16 mouse cellular contexts compared by ENCODE assay signal in genomic region chr15:84166818-84167217, GRCm38 (mm10). TPM values are rescaled to one million over a fixed set of nuclear protein-coding genes. Genes with fewer than 3 reads are reported as not detected.
DNase-seq lines count a peak whose midpoint lies in the region; ATAC-seq and TF ChIP-seq lines count a peak whose summit lies in the region.
"Had no signal": no experiment of that assay in that cellular context is flagged by ENCODE, and none has a peak within 500 bp of the region (broad histone marks: within the 10 kb centered on the region; RNA-seq: fewer than 3 reads in every experiment).

No protein-coding gene starts in this region.

- H3K4me3 ChIP-seq in forebrain, embryonic 12.5 days (replicated peaks), result no peak overlapping the region
- no peak overlapping the region for H3K4me3 ChIP-seq in forebrain, postnatal 0 days (ENCODE audit: low read depth, low read length)
- no peak overlapping the region for H3K4me3 ChIP-seq in midbrain, embryonic 16.5 days (ENCODE audit: low read depth, low read length)

- peaks cover 24% of the 10 kb centered on the region for H3K4me1 ChIP-seq in forebrain, embryonic 12.5 days
- peaks cover 12% of the 10 kb centered on the region for H3K4me1 ChIP-seq in forebrain, postnatal 0 days (ENCODE audit: insufficient read depth)
- peaks cover 24% of the 10 kb centered on the region for H3K4me1 ChIP-seq in midbrain, embryonic 16.5 days (ENCODE audit: control insufficient read depth, insufficient read depth, low read length)

- TF ChIP-seq CTCF in forebrain, postnatal 0 days (IDR thresholded peaks at IDR 0.05; ENCODE audit: low read depth), result no peak

- H3K27me3 ChIP-seq in forebrain, embryonic 12.5 days, result peaks cover 21% of the 10 kb centered on the region
- no peaks in the 10 kb centered on the region for H3K27me3 ChIP-seq in forebrain, postnatal 0 days (ENCODE audit: insufficient read depth, low read length)
- no peaks in the 10 kb centered on the region for H3K27me3 ChIP-seq in midbrain, embryonic 16.5 days (ENCODE audit: control insufficient read depth, insufficient read depth, low read depth, low read length)

- no peaks in the 10 kb centered on the region for H3K9me3 ChIP-seq in forebrain, embryonic 12.5 days
- H3K9me3 ChIP-seq in forebrain, postnatal 0 days (ENCODE audit: low read length), result no peaks in the 10 kb centered on the region
- no peaks in the 10 kb centered on the region for H3K9me3 ChIP-seq in midbrain, embryonic 16.5 days (replicated peaks; ENCODE audit: control insufficient read depth, low read length, poor library complexity, severe bottlenecking)

- peak overlapping the region; percentile 99; the same call in 1 of the 2 replicates for H3K4me2 ChIP-seq in forebrain, embryonic 12.5 days
- peak overlapping the region; percentile 65 for H3K4me2 ChIP-seq in forebrain, postnatal 0 days (ENCODE audit: low read depth)
- peak overlapping the region; percentile 95 for H3K4me2 ChIP-seq in midbrain, embryonic 16.5 days (ENCODE audit: low read length)

- peak; percentile 10 to 19 for DNase-seq in kidney, adult 8-10 months
- no peak for DNase-seq in kidney, postnatal 14 days
- no peak for DNase-seq in forebrain, postnatal 0 days
- no peak for DNase-seq in right cerebral cortex, postnatal 14 days
- DNase-seq in spleen, postnatal 36 days (ENCODE audit: low spot score in 2 of 2), result no peak

- H3K27ac ChIP-seq in forebrain, embryonic 12.5 days, result no peak overlapping the region
- H3K27ac ChIP-seq in forebrain, postnatal 0 days (ENCODE audit: low read depth, low read length), result no peak overlapping the region; the same call in 1 of the 2 replicates
- H3K27ac ChIP-seq in midbrain, embryonic 16.5 days (ENCODE audit: low read length), result peak overlapping the region; percentile 86

- H3K9ac ChIP-seq in forebrain, embryonic 12.5 days, result no peak overlapping the region
- H3K9ac ChIP-seq in forebrain, postnatal 0 days, result no peak overlapping the region
- peak overlapping the region; percentile 80; the same call in 1 of the 2 replicates for H3K9ac ChIP-seq in midbrain, embryonic 16.5 days (ENCODE audit: low read depth, low read length)
- H3K9ac ChIP-seq: lung, embryonic 14.5 days had no signal

- ATAC-seq in forebrain, embryonic 12.5 days (ENCODE audit: low FRiP score), result no peak
- no peak for ATAC-seq in forebrain, postnatal 0 days
- ATAC-seq in midbrain, embryonic 16.5 days, result no peak

- 72% methylated on average over 6 of the region's 6 CpGs for WGBS in forebrain, embryonic 12.5 days
- 67% methylated on average over 6 of the region's 6 CpGs for WGBS in forebrain, postnatal 0 days
- 74% methylated on average over 6 of the region's 6 CpGs for WGBS in midbrain, embryonic 16.5 days

- H3K36me3 ChIP-seq in forebrain, embryonic 12.5 days (replicated peaks), result no peaks in the 10 kb centered on the region
- 0 out of 2 replicates have a peak, but pooled peaks cover under 1% of the 10 kb centered on the region for H3K36me3 ChIP-seq in forebrain, postnatal 0 days (ENCODE audit: insufficient read depth)
- H3K36me3 ChIP-seq in midbrain, embryonic 16.5 days (ENCODE audit: control insufficient read depth, insufficient read depth, low read length), result no peaks in the 10 kb centered on the region

RNA-seq across cellular contexts. Expression of gene Pnpla3, which starts 0.8 kb away (rescaled TPM):
- polyA plus RNA-seq in forebrain, embryonic 12.5 days (2016; fragmentation: Nextera tagmentation; extraction: Ambion mirVana), result 2.1 and 3.0 TPM in 2 replicates
- total RNA-seq in forebrain, postnatal 0 days (2014; rRNA removed), result 5.2 and 5.6 TPM in 2 replicates
- polyA plus RNA-seq in forebrain, postnatal 0 days (2015; fragmentation: Nextera tagmentation; extraction: Ambion mirVana), result 2.4 and 3.0 TPM in 2 replicates
- polyA plus RNA-seq in midbrain, embryonic 16.5 days (2015; fragmentation: Nextera tagmentation; extraction: Ambion mirVana), result 7.0 and 7.1 TPM in 2 replicates
- total RNA-seq: megakaryocyte-erythroid progenitor cell, adult 5-6 weeks had no signal

RNA-seq across cellular contexts. Expression of gene Samm50, which starts 25.2 kb away (rescaled TPM):
- polyA plus RNA-seq in forebrain, embryonic 12.5 days (2016; fragmentation: Nextera tagmentation; extraction: Ambion mirVana), result 94.9 and 95.9 TPM in 2 replicates
- 36.6 and 37.2 TPM in 2 replicates for total RNA-seq in forebrain, postnatal 0 days (2014; rRNA removed)
- 88.3 and 93.8 TPM in 2 replicates for polyA plus RNA-seq in forebrain, postnatal 0 days (2015; fragmentation: Nextera tagmentation; extraction: Ambion mirVana)
- 90.6 and 93.8 TPM in 2 replicates for polyA plus RNA-seq in midbrain, embryonic 16.5 days (2015; fragmentation: Nextera tagmentation; extraction: Ambion mirVana)

RNA-seq across cellular contexts. Expression of gene Pnpla5, which starts 43.8 kb away (rescaled TPM):
- not detected in 2 replicates for polyA plus RNA-seq in forebrain, embryonic 12.5 days (2016; fragmentation: Nextera tagmentation; extraction: Ambion mirVana)
- total RNA-seq in forebrain, postnatal 0 days (2014; rRNA removed), result not detected in 2 replicates
- not detected in 2 replicates for polyA plus RNA-seq in forebrain, postnatal 0 days (2015; fragmentation: Nextera tagmentation; extraction: Ambion mirVana)
- not detected in 2 replicates for polyA plus RNA-seq in midbrain, embryonic 16.5 days (2015; fragmentation: Nextera tagmentation; extraction: Ambion mirVana)
- total RNA-seq: CH12.LX; gastrocnemius, postnatal 36 days; layer of hippocampus, adult 8-10 months; megakaryocyte-erythroid progenitor cell, adult 5-6 weeks had no signal
- polyA plus RNA-seq: heart, postnatal 0 days; limb, embryonic 14.5 days; lung, embryonic 14.5 days; Patski; testis, adult 2 months had no signal

Comparison
In these comparisons a context has a peak if more than half of its experiments do, and no peak if none do; other contexts are left out.
1. DNase-seq: peak in kidney, adult 8-10 months (2 of 2); none in kidney, postnatal 14 days (single experiment), forebrain, postnatal 0 days (single experiment), right cerebral cortex, postnatal 14 days (single experiment) and spleen, postnatal 36 days (0 of 2).
2. Peak in every context shown above with its lines, with median percentiles within 50 percentile points of each other: H3K4me2 ChIP-seq.